Mouse (Mus musculus) liver, embryonic 13.5 days (tissue): ENCODE results near the gene Dip2c. TPM values are rescaled to one million over a fixed set of nuclear protein-coding genes. Genes with fewer than 3 reads are reported as not detected.
A peak's percentile ranks its signal among the peaks of the same experiment; 100 is the strongest.

Experiments used
- ATAC-seq: fragments of 200-750 bp; cut with Nextera tagmentation; 2 replicates; pipeline ENCODE4 v1.8.0; 2017; ENCODE audit warnings: low read depth, mild to moderate bottlenecking, moderate number of reproducible peaks, moderate library complexity
- DNase-seq: peaks from one replicate; pipeline ENCODE4 v3.0.0; 2022
- H3K27ac ChIP-seq: fragments of 300-500 bp; sonication (generic); 2 replicates; pipeline ENCODE4 v1.5.1; 2015; ENCODE audit warnings: moderate library complexity, mild to moderate bottlenecking, inconsistent platforms
- H3K27me3 ChIP-seq: fragments of 300-500 bp; sonication (generic); 2 replicates; pipeline ENCODE4 v1.6.1; 2015; ENCODE audit warnings: mild to moderate bottlenecking, inconsistent platforms
- H3K36me3 ChIP-seq: fragments of 300-500 bp; sonication (generic); 2 replicates; pipeline ENCODE4 v1.6.1; 2015; ENCODE audit warnings: mild to moderate bottlenecking, inconsistent platforms
- H3K4me1 ChIP-seq: fragments of 300-500 bp; sonication (generic); replicated peaks from 2 replicates; pipeline ENCODE4 v1.6.1; 2015; ENCODE audit warnings: inconsistent platforms
- H3K4me2 ChIP-seq: fragments of 300-500 bp; sonication (generic); 2 replicates; pipeline ENCODE4 v1.6.1; 2015; ENCODE audit warnings: inconsistent platforms, mild to moderate bottlenecking, moderate library complexity
- H3K4me3 ChIP-seq: fragments of 300-500 bp; sonication (generic); replicated peaks from 2 replicates; pipeline ENCODE4 v1.5.1; 2015; ENCODE audit warnings: mild to moderate bottlenecking, inconsistent platforms
- H3K9ac ChIP-seq: fragments of 300-500 bp; sonication (generic); 2 replicates; pipeline ENCODE4 v1.6.1; 2015; ENCODE audit warnings: mild to moderate bottlenecking, inconsistent platforms
- H3K9me3 ChIP-seq: fragments of 300-500 bp; sonication (generic); replicated peaks from 2 replicates; pipeline ENCODE4 v1.6.1; 2016; ENCODE audit warnings: inconsistent platforms
- WGBS: fragments of 180-500 bp; shearing (Covaris S2); methylation state at CpG from one replicate; pipeline ENCODE4 v1.1.7; 2015; ENCODE audit not compliant: insufficient replicate concordance; 5-methylcytosine and 5-hydroxymethylcytosine counted together
- polyA plus RNA-seq: library from polyadenylated mRNA; unstranded; fragments of >200 nt; fragmentation: Nextera tagmentation; extraction: Ambion mirVana; gene quantifications from 2 replicates; pipeline ENCODE4 v1.2.1, GENCODE M21; 2015

Dip2c gene
- polyA plus RNA-seq, 1 experiment from 2014 or later: 0.45 TPM

DNA sequence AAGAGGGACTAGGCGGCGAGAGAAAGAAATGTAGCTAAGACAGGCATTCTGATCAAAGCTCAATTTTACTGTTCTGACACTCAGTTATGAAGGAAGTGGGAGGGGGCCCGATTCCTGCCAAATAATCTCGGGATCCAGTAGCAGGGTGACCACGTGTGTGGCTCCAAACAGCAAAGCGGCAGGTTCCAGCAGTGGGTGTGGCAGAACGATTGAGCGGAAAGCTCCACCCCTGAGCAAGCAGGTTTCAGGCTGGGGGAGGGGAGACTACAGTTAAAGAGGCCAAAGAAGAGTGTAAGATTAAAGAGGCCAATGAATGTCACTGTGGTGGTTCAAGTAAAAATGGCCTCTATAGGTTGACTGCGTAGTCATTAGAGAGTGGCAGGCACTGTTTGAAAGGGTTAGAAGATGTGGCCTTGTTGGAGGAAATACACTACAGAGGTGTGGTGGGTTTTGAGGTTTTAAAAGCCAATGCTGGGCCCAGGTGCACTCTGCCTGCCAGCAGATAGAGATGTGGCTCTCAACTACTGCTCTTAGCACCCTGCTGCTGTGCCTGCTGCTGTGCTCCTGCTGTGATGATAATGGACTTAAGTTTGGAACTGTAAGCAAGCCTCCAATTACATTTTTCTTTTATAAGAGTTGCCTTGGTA lies 271.5 kb downstream of the Dip2c start:
- H3K4me3 ChIP-seq: no peak overlapping the region
- no peaks in the 10 kb centered on the region for H3K9me3 ChIP-seq
- no peaks in the 10 kb centered on the region for H3K36me3 ChIP-seq
- DNase-seq: peak; percentile 5
- peak; percentile 73 for ATAC-seq
- peak overlapping the region; percentile 17; the same call in 1 of the 2 replicates for H3K4me2 ChIP-seq
- H3K27me3 ChIP-seq: no peaks in the 10 kb centered on the region
- peaks cover 10% of the 10 kb centered on the region for H3K4me1 ChIP-seq
- no peak overlapping the region for H3K9ac ChIP-seq
- WGBS: 19% methylated on average over 9 of the region's 9 CpGs
- no peak overlapping the region for H3K27ac ChIP-seq

- WGBS: 64% methylated on average over 1 of the region's 1 CpGs
- no peak for ATAC-seq
Observed at GRCm38 (mm10) chr13:9562099-9562498, 285.8 kb downstream of the Dip2c start.

DNA sequence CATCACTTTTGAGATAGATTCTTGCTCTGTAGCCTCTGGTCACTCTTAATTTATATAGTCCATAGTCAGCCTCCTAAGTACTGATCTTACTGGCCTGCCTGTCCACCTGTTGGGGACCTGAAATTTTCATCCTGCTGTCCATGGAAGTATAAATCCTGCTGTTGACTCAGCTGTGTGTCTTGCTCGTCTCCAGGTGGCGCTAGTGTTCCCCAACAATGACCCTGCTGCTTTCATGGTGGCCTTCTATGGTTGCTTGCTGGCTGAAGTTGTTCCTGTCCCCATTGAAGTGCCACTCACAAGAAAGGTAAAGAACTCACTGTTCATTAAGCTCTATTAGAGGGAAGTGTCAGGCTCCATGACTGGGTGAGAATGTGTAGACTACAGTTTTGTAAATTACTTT lies 286.6 kb downstream of the Dip2c start:
- Histone ChIP-seq H3K4me1 (no peaks in the 10 kb centered on the region), H3K4me2 (no peak overlapping the region), H3K27me3 (no peaks in the 10 kb centered on the region), H3K4me3 (no peak overlapping the region), H3K9ac (no peak overlapping the region), H3K9me3 (no peaks in the 10 kb centered on the region), H3K36me3 (no peaks in the 10 kb centered on the region), H3K27ac (no peak overlapping the region)
- WGBS: 6% methylated on average over 2 of the region's 2 CpGs
- DNase-seq (peak; percentile 18), ATAC-seq (no peak)

More at GRCm38 (mm10) chr13:9562099-9562498, 285.8 kb downstream of the Dip2c start:
- no peaks in the 10 kb centered on the region for H3K36me3 ChIP-seq
- no peaks in the 10 kb centered on the region for H3K4me1 ChIP-seq
- no peak overlapping the region for H3K4me2 ChIP-seq
- no peak for DNase-seq
- no peak overlapping the region for H3K9ac ChIP-seq
- no peak overlapping the region for H3K4me3 ChIP-seq
- no peaks in the 10 kb centered on the region for H3K9me3 ChIP-seq
- no peak overlapping the region for H3K27ac ChIP-seq
- H3K27me3 ChIP-seq: no peaks in the 10 kb centered on the region

DNA sequence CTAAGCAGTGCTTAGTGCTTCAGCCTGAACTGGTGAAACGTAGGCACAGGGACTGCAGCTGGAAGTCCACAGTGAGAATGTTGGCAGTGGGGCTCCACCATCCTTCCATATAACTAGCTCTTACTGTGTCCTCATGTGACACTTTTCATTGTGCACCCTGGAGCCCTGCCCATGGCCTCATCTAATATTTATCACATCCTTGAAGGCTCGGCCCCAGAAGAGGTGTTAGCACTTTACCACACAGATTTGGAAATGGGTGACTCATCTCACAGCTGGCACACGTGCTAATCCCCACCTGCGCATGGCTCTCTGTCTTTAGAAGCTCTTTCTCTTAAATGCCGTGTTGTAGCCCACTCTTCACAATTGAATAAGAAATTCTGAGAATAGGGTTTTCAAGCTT lies 292.5 kb downstream of the Dip2c start:
- no peak for ATAC-seq
- H3K4me2 ChIP-seq: no peak overlapping the region
- no peak overlapping the region for H3K9ac ChIP-seq
- no peaks in the 10 kb centered on the region for H3K36me3 ChIP-seq
- no peaks in the 10 kb centered on the region for H3K4me1 ChIP-seq
- no peak overlapping the region for H3K27ac ChIP-seq
- H3K27me3 ChIP-seq: no peaks in the 10 kb centered on the region
- H3K9me3 ChIP-seq: no peaks in the 10 kb centered on the region
- no peak overlapping the region for H3K4me3 ChIP-seq
- 67% methylated on average over 5 of the region's 5 CpGs for WGBS
- DNase-seq: no peak

DNA sequence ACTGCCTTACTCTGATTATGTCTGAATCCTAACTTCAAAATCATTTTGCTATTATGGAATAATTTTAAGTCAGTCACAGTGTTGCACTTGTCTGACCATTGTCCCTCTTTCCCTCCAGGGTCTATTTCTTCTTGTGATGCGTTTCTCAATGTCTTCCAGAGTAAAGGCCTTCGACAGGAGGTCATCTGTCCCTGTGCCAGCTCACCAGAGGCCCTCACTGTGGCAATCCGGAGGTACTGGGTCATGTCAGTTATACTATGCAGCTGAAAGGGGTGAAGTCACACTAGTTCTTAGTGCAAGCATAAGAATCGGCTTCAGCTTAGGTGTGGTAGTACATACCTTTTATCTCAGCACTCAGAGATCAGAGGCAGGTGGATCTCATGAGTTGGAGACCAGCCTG lies 300.4 kb downstream of the Dip2c start:
- WGBS: 64% methylated on average over 4 of the region's 4 CpGs
- H3K27ac ChIP-seq: no peak overlapping the region
- no peaks in the 10 kb centered on the region for H3K4me1 ChIP-seq
- ATAC-seq (no peak), DNase-seq (no peak)
- no peaks in the 10 kb centered on the region for H3K36me3 ChIP-seq
- no peak overlapping the region for H3K4me2 ChIP-seq
- no peak overlapping the region for H3K4me3 ChIP-seq
- no peaks in the 10 kb centered on the region for H3K27me3 ChIP-seq
- no peaks in the 10 kb centered on the region for H3K9me3 ChIP-seq
- no peak overlapping the region for H3K9ac ChIP-seq

DNA sequence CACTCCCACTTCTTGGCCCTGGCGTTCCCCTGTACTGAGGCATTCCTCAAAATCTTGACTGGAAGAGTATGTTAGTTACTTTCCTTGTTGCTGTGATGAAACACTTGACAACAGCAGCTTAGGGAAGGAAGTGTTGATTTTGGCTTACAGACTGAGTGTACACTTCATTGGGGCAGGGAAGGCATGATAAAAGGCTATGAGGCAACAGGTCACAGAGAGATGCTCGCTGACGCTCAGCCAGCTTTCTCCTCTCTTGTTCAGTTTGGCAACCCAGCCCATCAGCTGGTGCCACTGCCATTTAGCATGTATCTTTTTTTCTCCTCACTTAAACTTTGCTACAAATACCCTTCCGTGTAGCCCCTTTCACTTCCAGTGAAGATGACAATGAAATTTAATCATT lies 302.1 kb downstream of the Dip2c start:
- no peaks in the 10 kb centered on the region for H3K9me3 ChIP-seq

GRCm38 (mm10) chr13:9581821-9582220 lies 305.5 kb downstream of the Dip2c start:
- DNase-seq (no peak), ATAC-seq (no peak)
- Histone ChIP-seq H3K36me3 (no peaks in the 10 kb centered on the region), H3K27ac (no peak overlapping the region), H3K9ac (no peak overlapping the region), H3K9me3 (no peaks in the 10 kb centered on the region), H3K4me2 (no peak overlapping the region), H3K4me1 (no peaks in the 10 kb centered on the region), H3K27me3 (no peaks in the 10 kb centered on the region), H3K4me3 (no peak overlapping the region)

More for the DNA sequence above, 302.1 kb downstream of the Dip2c start:
- Histone ChIP-seq H3K27me3 (no peaks in the 10 kb centered on the region), H3K4me3 (no peak overlapping the region), H3K36me3 (no peaks in the 10 kb centered on the region), H3K27ac (no peak overlapping the region), H3K4me1 (no peaks in the 10 kb centered on the region), H3K4me2 (no peak overlapping the region), H3K9ac (no peak overlapping the region)
- DNase-seq: no peak
- 67% methylated on average over 4 of the region's 4 CpGs for WGBS
- no peak for ATAC-seq

DNA sequence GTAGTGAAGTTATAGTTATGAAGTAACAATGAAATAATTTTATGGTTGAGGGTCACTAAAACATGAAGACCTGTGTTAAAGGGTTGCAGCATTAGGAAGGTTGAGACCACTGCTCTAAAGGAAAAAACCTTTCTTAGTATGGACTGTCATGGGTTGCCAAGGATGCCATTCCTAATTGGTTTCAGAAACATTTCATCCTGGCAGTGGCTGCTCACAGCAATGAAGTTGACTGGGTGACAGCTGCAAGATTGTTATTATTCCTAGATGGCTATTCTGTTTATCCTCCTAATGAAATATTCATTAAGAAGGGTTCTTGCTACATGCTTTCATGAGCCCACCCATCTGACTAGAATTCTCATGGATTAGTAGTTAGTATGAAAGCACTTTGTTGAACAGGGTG lies 307.3 kb downstream of the Dip2c start:
- no peak for ATAC-seq
- H3K27me3 ChIP-seq: no peaks in the 10 kb centered on the region

DNA sequence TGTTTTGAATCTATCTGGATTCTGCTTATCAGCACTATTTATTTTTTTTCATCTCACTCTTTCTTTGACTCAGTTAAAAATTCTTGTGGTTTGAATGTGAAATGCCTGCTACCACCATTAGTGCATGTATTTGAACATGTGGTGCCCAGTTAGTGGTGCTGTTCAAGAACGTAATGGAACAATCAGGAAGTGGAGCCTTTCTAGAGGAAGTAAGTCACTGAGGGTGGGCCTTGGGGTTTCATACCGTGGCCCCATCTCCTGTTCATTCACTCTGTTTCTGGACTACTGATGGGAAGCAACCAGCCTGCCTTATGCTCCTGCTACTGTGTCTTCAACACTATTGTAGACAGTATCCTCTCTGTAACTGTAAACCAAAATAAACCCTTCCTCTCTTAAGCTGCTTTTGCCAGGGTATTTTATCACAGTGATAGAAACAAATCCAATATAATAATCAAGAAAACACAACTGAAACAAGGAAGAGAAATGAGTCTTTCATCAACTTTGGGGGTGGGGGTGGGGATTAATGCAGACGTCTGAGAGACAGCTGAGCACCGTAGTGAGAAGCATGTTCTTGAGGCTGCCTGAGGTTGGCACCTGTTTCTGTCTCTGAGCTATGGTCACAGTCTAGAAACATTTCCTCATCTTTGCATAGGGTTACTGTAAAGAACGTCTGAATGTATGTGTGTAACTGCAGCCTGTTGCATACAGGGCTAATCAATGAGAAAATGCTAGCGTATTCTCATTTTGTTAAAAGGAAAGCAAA lies 323.2 kb downstream of the Dip2c start:
- no peaks in the 10 kb centered on the region for H3K27me3 ChIP-seq
- H3K4me1 ChIP-seq: no peaks in the 10 kb centered on the region
- no peak overlapping the region for H3K9ac ChIP-seq
- ATAC-seq: no peak
- H3K4me3 ChIP-seq: no peak overlapping the region
- DNase-seq: no peak
- no peaks in the 10 kb centered on the region for H3K9me3 ChIP-seq
- no peaks in the 10 kb centered on the region for H3K36me3 ChIP-seq
- 57% methylated on average over 6 of the region's 6 CpGs for WGBS
- H3K4me2 ChIP-seq: no peak overlapping the region
- no peak overlapping the region for H3K27ac ChIP-seq

More for the DNA sequence above, 307.3 kb downstream of the Dip2c start:
- H3K4me3 ChIP-seq: no peak overlapping the region
- H3K9ac ChIP-seq: no peak overlapping the region
- no peaks in the 10 kb centered on the region for H3K9me3 ChIP-seq
- H3K27ac ChIP-seq: no peak overlapping the region
- DNase-seq: no peak
- H3K4me2 ChIP-seq: no peak overlapping the region
- no peaks in the 10 kb centered on the region for H3K36me3 ChIP-seq
- no peaks in the 10 kb centered on the region for H3K4me1 ChIP-seq

DNA sequence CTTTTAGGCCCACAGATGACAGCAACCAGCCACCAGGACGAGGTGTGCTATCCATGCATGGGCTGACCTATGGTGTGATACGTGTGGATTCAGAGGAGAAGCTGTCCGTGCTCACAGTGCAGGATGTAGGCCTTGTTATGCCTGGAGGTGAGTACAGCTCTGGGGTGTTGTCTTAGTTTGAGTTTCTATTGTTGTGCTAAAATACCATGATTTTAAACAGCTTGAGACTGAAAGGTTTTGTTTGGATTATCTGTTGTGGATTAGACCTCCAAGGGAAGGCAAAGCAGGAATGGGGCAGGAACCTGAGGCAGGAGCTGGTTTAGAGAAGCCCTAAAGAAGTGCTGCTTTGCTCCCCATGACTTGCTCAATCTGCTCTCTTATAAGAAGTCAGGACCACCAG lies 325.0 kb downstream of the Dip2c start:
- H3K36me3 ChIP-seq: no peaks in the 10 kb centered on the region
- DNase-seq: no peak
- H3K9ac ChIP-seq: no peak overlapping the region
- no peak overlapping the region for H3K4me2 ChIP-seq
- 59% methylated on average over 3 of the region's 3 CpGs for WGBS
- H3K27me3 ChIP-seq: no peaks in the 10 kb centered on the region
- no peak for ATAC-seq
- H3K4me1 ChIP-seq: no peaks in the 10 kb centered on the region
- no peaks in the 10 kb centered on the region for H3K9me3 ChIP-seq
- H3K27ac ChIP-seq: no peak overlapping the region
- no peak overlapping the region for H3K4me3 ChIP-seq

- no peaks in the 10 kb centered on the region for H3K27me3 ChIP-seq
- 43% methylated on average over 1 of the region's 1 CpGs for WGBS
- no peaks in the 10 kb centered on the region for H3K9me3 ChIP-seq
- H3K4me2 ChIP-seq: no peak overlapping the region
- ATAC-seq (no peak), DNase-seq (no peak)
- H3K27ac ChIP-seq: no peak overlapping the region
- H3K36me3 ChIP-seq: no peaks in the 10 kb centered on the region
- H3K9ac ChIP-seq: no peak overlapping the region
- H3K4me1 ChIP-seq: no peaks in the 10 kb centered on the region
- no peak overlapping the region for H3K4me3 ChIP-seq
Observed at GRCm38 (mm10) chr13:9611229-9611628, 334.9 kb downstream of the Dip2c start.

DNA sequence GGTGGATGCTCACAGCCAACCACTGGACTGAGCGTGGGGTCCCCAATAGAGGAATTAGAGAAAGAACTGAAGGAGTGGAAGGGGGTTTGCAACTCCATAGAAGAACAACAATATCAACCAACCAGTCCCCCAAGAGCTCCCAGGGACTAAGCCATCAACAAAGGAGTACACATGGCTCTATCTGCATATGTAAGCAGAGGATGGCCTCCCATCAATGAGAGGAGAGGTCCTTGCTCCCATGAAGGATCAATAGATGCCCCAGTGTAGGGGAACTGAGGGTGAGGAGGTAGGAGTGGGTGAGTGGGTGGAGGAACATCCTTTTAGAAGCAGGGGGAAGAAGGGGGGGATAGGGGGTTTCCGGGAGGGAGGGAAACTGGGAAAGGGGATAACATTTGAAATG lies 356.4 kb downstream of the Dip2c start:
- 62% methylated on average over 2 of the region's 2 CpGs for WGBS
- H3K4me2 ChIP-seq: no peak overlapping the region
- H3K4me3 ChIP-seq: no peak overlapping the region
- no peaks in the 10 kb centered on the region for H3K27me3 ChIP-seq
- DNase-seq: no peak
- H3K4me1 ChIP-seq: no peaks in the 10 kb centered on the region
- H3K9ac ChIP-seq: no peak overlapping the region
- H3K27ac ChIP-seq: no peak overlapping the region
- no peak for ATAC-seq
- no peaks in the 10 kb centered on the region for H3K9me3 ChIP-seq
- H3K36me3 ChIP-seq: no peaks in the 10 kb centered on the region
